Mouse (Mus musculus) adrenal gland, adult 2 months (tissue): ENCODE measurements around the gene Hnrnpul1. TPM values are rescaled to one million over a fixed set of nuclear protein-coding genes. Genes with fewer than 3 reads are reported as not detected.

ENCODE experiments used
- DNase-seq: peaks from one replicate; pipeline ENCODE4 v3.0.0; 2021
- polyA plus RNA-seq: library from polyadenylated mRNA; depleted of rRNA; stranded (reverse); fragments of >200 nt; gene quantifications from 2 replicates; pipeline ENCODE4 v1.2.3, GENCODE M21; 2012
- total RNA-seq, 2 experiments: library from RNA; stranded (reverse); gene quantifications; 2 replicates each; pipeline ENCODE4 v1.2.3; 2021

Hnrnpul1 gene
- total and polyA plus RNA-seq, 3 experiments, result 38.7 to 109 (median 104) TPM

GRCm38 (mm10) chr7:25719761-25720610 lies 34.6 kb downstream of the Hnrnpul1 start:
- peak; percentile 78 for DNase-seq

GRCm38 (mm10) chr7:25718788-25719417 lies 35.7 kb downstream of the Hnrnpul1 start, which contains the start of gene Ccdc97:
Gene Ccdc97, minus strand, starts transcription at chr7:25719088.
- peak; percentile 95 for DNase-seq

DNA sequence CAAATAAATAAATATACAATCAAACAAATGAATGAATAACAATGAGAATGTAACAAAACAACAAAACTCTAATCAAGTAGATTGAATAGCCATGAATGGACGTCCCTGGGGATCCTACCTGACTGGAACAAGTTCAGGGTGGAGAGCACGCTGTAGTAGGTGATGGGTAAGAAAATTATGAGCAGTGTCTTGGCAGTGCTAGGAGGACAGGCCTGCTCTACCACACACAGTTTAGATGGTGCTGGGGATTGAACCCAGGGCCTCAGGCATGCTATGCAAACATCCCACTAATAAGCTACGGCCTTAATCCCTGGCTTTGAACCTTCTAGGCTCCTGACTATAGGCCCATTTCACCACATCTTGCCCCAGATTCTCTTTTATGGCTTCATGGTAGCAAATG lies 37.1 kb downstream of the Hnrnpul1 start:
- DNase-seq, result no peak

GRCm38 (mm10) chr7:25715731-25716271 lies 38.8 kb downstream of the Hnrnpul1 start:
- no peak for DNase-seq

GRCm38 (mm10) chr7:25714581-25714980 lies 40.0 kb downstream of the Hnrnpul1 start:
- no peak for DNase-seq

GRCm38 (mm10) chr7:25712801-25713200 lies 41.8 kb downstream of the Hnrnpul1 start:
- DNase-seq, result no peak

DNA sequence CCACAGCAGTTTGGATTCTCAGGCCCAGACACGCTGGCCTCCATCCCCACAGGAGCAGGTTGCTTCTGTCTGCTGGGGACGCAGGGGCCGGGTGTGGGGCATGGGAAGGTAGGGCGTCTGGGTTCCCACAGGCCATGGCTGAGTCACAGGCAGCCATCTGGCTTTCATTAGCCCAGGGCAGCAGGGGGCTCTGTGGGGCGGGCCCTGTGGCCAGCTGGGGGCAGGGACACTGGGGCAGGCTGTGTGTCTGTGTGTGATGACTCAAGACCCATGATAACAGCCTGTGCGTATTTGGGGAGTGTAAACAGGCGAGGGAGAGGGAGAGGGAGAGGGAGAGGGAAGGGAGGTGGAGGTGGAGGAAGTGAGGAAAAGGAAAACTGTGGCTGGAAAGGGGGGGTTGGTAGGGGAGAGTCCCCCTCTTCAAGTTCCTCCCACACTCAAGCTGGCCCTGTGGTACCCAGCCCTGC lies 42.8 kb downstream of the Hnrnpul1 start:
- peak; percentile 78 for DNase-seq

- DNase-seq, result no peak
Measured at GRCm38 (mm10) chr7:25711165-25711564, 43.4 kb downstream of the Hnrnpul1 start.

DNA sequence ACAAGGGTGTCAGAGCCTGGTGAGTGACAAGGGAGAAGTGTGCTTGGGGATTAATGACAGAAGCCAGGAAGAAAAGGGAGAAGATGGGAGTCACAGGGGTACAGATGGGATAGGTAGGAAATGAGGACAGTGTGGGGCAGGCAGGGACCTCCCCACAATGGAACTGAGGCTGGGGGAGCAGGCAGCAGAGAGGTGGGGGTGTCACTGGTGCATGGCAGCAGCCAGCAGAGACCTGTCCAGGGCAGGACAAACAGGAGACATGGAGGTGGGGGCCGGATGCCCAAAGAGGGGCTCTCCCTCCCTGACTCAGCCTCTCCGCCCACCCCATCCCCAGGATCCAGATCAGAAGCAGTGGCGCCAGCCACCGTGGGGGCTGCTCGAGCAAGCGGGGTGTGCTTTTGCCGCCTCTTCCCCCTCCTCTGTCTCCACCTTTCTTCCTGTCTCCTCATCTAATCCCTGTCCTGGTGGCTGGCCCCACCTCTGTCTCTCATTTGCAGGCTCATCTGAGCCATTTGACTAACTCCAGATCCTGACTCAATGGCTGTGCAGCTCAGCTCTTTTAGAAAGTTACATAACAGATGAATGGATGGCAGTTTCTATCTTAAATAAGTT lies 43.9 kb downstream of the Hnrnpul1 start:
- peak; percentile 41 for DNase-seq

DNA sequence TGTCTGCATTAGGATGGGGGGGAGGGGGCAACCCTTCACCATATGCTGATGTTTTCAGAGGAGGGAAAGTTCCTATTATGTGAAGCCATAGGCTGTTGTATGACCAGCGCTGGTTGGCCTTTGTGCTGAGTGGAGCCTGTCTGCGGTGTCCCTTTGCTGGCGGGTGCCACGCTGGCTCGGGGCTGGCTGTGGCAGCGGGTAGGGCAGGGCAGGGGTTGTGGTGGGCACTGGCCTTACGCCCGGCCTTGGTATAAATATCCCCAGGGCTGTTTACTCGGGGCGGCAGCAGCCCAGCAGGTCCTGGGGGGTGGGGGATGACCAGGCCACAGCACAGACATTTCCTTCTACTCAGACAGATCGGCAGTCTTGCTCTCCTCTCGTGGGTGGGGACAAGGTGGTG lies 44.6 kb downstream of the Hnrnpul1 start:
- DNase-seq, result peak; percentile 29

DNA sequence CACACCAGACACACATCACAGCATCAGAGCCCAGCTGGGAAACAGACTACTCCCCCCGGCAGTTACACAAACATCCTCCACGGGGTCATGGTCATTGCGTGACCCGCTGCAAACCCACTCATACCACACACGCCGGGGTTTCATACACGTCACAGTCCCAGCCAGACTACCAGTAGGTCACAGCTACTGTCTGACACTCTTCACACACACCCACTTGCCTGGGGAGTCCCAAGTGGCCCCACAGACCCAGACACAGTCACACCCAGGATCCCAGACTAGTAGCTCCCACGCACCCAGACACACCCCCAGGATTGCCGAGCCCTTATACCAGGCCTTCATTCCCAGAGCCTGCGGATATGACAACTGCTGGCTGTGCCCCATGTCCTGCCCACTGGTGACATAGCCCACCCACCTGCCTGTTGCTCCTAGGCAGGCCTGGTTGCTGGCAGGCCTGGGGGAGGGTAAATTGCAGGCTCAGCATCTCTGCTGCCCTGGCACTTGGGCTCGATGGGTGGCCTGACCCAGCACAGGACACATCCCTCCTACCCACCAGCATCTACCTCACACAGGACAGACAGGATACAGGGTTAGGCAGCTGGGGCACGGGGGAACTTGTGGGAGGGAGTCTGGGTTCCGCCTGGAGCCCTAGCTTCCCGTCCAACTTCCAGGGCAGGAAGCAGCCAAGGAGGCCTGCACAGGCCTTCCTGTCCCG lies 46.8 kb downstream of the Hnrnpul1 start:
- DNase-seq, result peak; percentile 72

DNA sequence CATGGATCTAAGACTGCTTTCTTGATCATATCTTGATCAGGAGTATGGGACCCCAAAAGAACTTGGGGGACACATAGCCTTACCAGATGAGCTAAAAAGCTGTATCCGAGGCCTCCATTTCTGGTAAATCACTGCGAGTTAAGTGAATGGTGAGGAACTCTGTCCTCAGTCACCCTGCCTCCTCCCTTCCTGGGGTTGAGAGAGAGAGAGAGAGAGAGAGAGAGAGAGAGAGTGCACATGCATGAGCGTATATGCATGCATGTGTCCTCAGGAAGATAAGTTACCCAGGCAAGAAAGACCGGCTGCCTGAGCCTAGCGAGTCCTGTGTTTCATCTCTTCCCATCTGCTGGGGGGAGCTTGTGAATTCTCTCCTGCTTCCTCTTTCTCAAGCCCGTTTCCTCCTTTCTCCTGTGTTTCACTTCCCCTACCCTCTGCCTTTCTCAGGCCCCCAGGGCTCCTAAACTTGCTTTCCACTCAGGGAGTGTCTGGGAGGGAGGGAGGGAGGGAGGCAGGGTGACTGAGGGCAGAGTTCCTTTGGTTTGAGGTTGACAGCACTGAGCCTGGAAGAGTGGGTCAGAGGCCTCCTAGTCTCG lies 47.9 kb downstream of the Hnrnpul1 start:
- no peak for DNase-seq

GRCm38 (mm10) chr7:25705801-25706251 lies 48.7 kb downstream of the Hnrnpul1 start:
- peak; percentile 45 for DNase-seq

GRCm38 (mm10) chr7:25704716-25705364 lies 49.7 kb downstream of the Hnrnpul1 start:
- DNase-seq, result peak; percentile 36

DNA sequence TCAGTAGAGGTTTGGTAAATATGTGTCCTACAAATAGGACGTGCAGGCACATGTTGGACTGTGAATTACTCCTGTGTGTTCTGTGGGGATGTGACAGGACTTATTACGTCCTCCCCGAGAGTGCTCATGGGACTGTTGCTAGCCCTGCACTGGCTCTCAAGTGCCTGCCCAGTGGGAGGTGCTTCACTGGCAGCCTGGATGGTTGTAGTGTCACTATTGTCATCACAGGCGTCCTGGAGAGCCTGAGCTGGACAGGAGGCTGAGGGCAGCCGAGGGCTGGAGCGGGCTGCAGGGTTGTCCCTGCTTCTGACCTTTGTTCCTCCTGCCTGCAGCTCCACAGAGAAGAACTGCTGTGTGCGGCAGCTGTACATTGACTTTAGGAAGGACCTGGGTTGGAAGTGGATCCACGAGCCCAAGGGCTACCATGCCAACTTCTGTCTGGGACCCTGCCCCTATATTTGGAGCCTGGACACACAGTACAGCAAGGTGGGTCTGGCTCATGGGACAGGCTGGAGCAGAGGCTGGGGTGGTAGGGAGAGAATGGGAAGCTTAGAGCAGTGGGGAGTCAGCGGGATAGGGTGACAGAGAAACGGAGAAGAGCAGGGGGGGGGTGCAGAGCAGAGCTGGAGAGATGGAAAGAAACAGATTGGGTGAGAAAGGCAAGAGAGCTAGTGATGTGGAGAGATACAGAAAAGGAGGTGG lies 50.6 kb downstream of the Hnrnpul1 start:
- DNase-seq, result peak; percentile 54

DNA sequence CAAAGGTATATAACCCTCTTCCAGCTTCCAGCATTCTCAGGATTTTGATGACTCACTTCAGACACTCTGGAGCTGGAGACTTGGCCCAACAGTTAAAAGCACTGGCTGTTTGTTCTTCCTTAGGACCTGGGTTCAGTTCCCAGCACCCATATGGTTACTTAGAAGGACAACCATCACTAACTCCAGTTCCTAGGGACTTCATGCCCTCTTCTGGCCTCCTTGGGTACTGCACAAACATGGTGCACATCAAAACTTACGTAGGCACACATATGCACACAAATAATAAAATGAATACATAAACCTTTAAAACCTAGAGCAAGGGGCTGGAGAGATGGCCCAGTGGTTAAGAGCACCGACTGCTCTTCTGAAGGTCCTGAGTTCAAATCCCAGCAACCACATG lies 52.2 kb downstream of the Hnrnpul1 start:
- DNase-seq, result no peak

DNA sequence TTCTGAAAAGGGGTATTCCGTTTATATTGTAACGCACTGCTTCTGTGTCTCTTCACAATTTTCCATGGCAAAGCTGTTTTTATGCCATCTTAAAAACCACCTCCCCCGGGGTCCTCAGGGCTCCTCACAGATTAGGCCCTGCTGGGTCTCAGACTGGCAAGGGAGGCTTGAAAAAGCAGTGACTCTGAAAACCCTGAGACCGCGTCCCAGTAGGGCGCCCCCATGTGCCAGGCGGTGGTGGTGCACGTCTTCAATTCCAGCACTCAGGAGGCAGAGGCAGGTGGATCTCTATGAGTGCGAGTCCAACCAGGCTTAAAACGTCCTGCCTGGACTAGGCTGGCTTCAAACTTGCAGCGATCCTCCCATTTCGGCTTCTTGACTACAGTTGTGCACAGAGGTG lies 53.8 kb downstream of the Hnrnpul1 start:
- no peak for DNase-seq

DNA sequence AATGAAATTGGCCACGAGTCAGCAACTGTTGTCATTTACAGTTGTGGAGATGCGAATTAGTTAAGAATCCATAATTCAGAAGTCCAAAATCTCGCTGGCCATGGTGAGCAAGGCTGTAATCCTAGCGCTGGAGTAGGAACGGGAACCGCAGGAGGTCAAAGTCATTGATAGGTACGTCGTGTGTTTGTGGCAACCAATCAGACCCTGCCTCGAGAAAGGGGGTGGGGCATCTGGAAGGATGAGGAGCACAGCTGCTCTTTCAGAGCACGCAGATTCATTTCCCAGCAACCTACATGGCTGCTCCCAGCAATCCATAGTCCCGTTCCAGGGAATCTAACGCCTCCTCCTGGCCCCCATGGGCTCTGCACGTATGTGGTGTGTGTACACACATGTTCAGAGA lies 54.7 kb downstream of the Hnrnpul1 start:
- no peak for DNase-seq

DNA sequence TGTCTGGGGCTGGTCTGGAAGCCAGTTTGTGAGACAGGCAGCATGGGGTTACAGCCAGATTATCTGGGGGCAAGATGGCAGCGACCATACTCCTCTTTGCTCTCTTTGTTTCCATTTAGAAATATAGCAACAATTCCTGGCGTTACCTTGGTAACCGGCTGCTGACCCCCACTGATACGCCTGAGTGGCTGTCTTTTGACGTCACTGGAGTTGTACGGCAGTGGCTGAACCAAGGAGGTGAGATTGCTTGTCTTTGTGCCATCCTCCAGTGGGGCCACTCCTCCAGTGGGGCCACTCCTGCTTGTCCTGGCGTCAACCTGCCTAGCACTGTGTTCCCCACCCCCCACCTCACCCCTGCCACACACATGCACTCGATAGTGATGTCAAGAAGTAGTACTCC lies 60.5 kb downstream of the Hnrnpul1 start:
- no peak for DNase-seq

DNA sequence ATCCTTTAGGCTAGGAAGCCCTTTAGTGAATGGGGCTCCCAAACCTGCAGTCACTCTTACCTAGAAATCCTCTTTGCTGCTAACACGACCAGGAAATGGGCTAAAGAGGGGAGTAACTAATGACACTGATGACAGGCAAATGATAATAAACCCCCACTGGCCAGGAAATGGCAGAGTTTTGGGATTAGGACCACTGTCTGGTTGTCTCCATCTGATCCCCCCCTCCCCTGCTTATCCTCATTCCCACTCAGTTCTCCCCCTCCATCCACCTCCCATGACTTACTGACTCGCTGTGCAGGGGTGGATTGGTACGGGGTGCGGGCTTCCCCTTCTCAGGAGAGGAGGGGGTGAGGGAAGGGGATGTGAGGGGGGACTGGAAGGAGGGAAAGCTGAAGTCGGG lies 64.5 kb downstream of the Hnrnpul1 start:
- DNase-seq, result no peak
